Mouse (Mus musculus) ES-Bruce4 (cell line): ENCODE data around the gene Ankrd13d.

Experiments used
- CTCF ChIP-seq: IDR thresholded peaks from one replicate; pipeline ENCODE4 v1.8.1; 2011; ENCODE audit warnings: low read depth, low read length
- EP300 ChIP-seq: IDR thresholded peaks from 2 replicates; pipeline ENCODE4 v1.6.1; 2011; ENCODE audit warnings: low read depth, low read length; ENCODE audit not compliant: insufficient read depth
- POLR2A ChIP-seq: IDR thresholded peaks from one replicate; pipeline ENCODE4 v1.8.1; 2011; ENCODE audit warnings: low read length; ENCODE audit not compliant: insufficient read depth

DNA sequence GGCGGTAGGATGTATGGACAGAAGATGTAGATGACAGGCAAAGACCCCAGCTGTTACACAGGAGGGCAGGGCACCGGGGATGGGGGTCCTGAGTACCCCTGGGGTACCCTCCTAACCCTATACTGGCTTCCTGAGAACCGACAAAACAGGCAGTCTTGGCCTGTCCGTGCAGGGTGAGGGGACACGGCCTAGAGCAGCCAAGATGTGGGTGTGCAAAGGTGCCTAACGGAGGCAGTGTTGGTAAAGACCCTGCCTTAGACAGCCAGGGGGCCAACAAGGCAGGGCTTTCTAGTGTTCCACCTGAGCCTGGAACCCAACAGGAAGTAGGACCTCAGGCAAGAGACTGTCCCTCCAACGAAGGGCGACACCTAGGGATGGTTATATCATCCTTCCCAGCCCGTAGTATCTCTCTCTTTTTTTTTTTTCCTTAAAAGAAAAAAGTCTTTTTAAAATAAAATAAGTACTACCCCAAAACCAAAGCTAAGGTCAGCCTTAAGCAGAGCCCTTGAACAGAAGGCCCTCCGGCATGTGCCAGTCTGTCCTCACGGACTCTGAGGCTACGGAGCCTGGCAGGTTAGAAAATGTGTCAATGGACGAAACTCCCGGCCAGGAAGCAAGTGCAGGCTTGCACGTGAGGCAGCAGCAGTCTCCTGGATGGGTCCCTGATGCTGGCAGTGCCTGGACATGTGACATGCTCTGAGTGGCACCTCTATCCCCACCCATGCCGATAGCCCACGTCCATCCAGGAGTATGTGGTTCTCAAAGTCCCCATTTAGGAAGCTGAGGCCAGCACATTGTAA lies 15.6 kb upstream of the Ankrd13d start:
- no peak for TF ChIP-seq CTCF
- no peak for TF ChIP-seq POLR2A
- no peak for TF ChIP-seq EP300
